ENCODE assay signal across 12 mouse cellular contexts in the genomic region with DNA sequence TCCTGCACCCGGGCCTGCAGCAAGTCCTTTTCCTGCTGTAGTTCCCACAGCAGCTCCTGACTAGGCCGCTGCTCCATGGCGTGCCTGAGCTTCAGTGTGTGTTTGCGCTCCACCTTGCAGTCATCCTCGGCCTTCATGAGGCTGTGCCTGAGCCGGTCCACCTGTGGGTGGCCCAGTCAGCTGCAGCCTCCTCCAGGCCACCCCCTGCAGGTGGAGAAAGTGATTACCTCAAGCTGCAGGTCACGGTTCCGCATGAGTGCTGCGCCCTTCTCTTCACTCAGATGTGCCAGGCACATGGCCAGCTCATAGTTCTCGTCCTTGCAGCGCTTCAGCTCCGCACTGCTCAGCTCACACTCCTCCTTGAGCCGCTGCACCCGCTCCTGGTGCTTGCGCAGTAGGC. TPM values are rescaled to one million over a fixed set of nuclear protein-coding genes. Genes with fewer than 3 reads are reported as not detected.
DNase-seq lines count a peak whose midpoint lies in the region; ATAC-seq and TF ChIP-seq lines count a peak whose summit lies in the region.
"Had no signal": no experiment of that assay in that cellular context is flagged by ENCODE, and none has a peak within 500 bp of the region (broad histone marks: within the 10 kb centered on the region; RNA-seq: fewer than 3 reads in every experiment).

No protein-coding gene starts in this region.

- no peaks in the 10 kb centered on the region for H3K36me3 ChIP-seq in liver, embryonic 14.5 days (replicated peaks; ENCODE audit: control insufficient read depth, insufficient read depth, low read depth)
- no peaks in the 10 kb centered on the region for H3K36me3 ChIP-seq in hindbrain, postnatal 0 days (ENCODE audit: insufficient read depth, low read length)
- 0 out of 2 replicates have a peak, but pooled peaks cover 2% of the 10 kb centered on the region for H3K36me3 ChIP-seq in limb, embryonic 12.5 days

- H3K9ac ChIP-seq in liver, embryonic 14.5 days (replicated peaks), result no peak overlapping the region
- no peak overlapping the region for H3K9ac ChIP-seq in hindbrain, postnatal 0 days (replicated peaks; ENCODE audit: low read length)
- 0 out of 2 replicates have a peak overlapping the region, but pooled peaks have one; percentile 12 for H3K9ac ChIP-seq in limb, embryonic 12.5 days (replicated peaks)
- H3K9ac ChIP-seq: embryonic facial prominence, embryonic 12.5 days; liver, embryonic 13.5 days; neural tube, embryonic 12.5 days had no signal

- H3K27ac ChIP-seq in liver, embryonic 14.5 days, result no peak overlapping the region
- no peak overlapping the region for H3K27ac ChIP-seq in hindbrain, postnatal 0 days
- H3K27ac ChIP-seq in limb, embryonic 12.5 days, result no peak overlapping the region
- H3K27ac ChIP-seq: embryonic facial prominence, embryonic 12.5 days; liver, embryonic 13.5 days; neural tube, embryonic 12.5 days had no signal

- no peak for ATAC-seq in liver, embryonic 14.5 days (ENCODE audit: insufficient read depth)
- ATAC-seq in hindbrain, postnatal 0 days, result no peak
- ATAC-seq in limb, embryonic 12.5 days (ENCODE audit: insufficient number of reproducible peaks, insufficient read depth, low FRiP score, low TSS enrichment, low read depth), result no peak
- no peak for ATAC-seq in granulocyte monocyte progenitor cell, adult 5-6 weeks (replicated peaks; ENCODE audit: poor library complexity, severe bottlenecking)

- H3K27me3 ChIP-seq in liver, embryonic 14.5 days (ENCODE audit: control insufficient read depth, insufficient read depth, low read length), result no peaks in the 10 kb centered on the region
- no peaks in the 10 kb centered on the region for H3K27me3 ChIP-seq in hindbrain, postnatal 0 days (ENCODE audit: insufficient read depth, low read length)
- H3K27me3 ChIP-seq in limb, embryonic 12.5 days, result no peaks in the 10 kb centered on the region
- H3K27me3 ChIP-seq: embryonic facial prominence, embryonic 12.5 days; liver, embryonic 13.5 days; neural tube, embryonic 12.5 days had no signal

- no peak overlapping the region for H3K4me3 ChIP-seq in liver, embryonic 14.5 days (ENCODE audit: insufficient read depth in 1 of 2, low read depth in 2 of 2, low read length in 2 of 2)
- H3K4me3 ChIP-seq in hindbrain, postnatal 0 days (ENCODE audit: low read length), result no peak overlapping the region
- no peak overlapping the region for H3K4me3 ChIP-seq in limb, embryonic 12.5 days (replicated peaks)
- H3K4me3 ChIP-seq: embryonic facial prominence, embryonic 12.5 days; liver, embryonic 13.5 days; neural tube, embryonic 12.5 days had no signal

- peaks cover 3 to 4% of the 10 kb centered on the region in 2 experiments; a peak in 3 of 4 replicates for H3K4me1 ChIP-seq in liver, embryonic 14.5 days (replicated peaks; ENCODE audit: control insufficient read depth in 2 of 2, insufficient read depth in 2 of 2, low read length in 1 of 2)
- H3K4me1 ChIP-seq in hindbrain, postnatal 0 days (ENCODE audit: insufficient read depth, low read length), result peaks cover 13% of the 10 kb centered on the region
- peaks cover 6% of the 10 kb centered on the region for H3K4me1 ChIP-seq in limb, embryonic 12.5 days (replicated peaks)

- TF ChIP-seq EP300 in liver, embryonic 14.5 days (IDR thresholded peaks at IDR 0.05; ENCODE audit: low read depth), result no peak

- peak; percentile 44 for TF ChIP-seq CTCF in liver, embryonic 14.5 days (IDR thresholded peaks at IDR 0.05; ENCODE audit: low read depth)
- peak; percentile 40 for TF ChIP-seq CTCF in hindbrain, postnatal 0 days (IDR thresholded peaks at IDR 0.05; ENCODE audit: low read depth)

- no peaks in the 10 kb centered on the region for H3K9me3 ChIP-seq in liver, embryonic 14.5 days (ENCODE audit: control insufficient read depth, low read length)
- no peaks in the 10 kb centered on the region for H3K9me3 ChIP-seq in hindbrain, postnatal 0 days (ENCODE audit: low read length)
- H3K9me3 ChIP-seq in limb, embryonic 12.5 days, result no peaks in the 10 kb centered on the region
- H3K9me3 ChIP-seq: embryonic facial prominence, embryonic 12.5 days; liver, embryonic 13.5 days; neural tube, embryonic 12.5 days had no signal

- peak; percentile 47 for DNase-seq in adrenal gland, postnatal 14 days
- DNase-seq in adrenal gland, postnatal 4 days (ENCODE audit: low spot score in 2 of 2), result no peak
- DNase-seq in liver, embryonic 14.5 days (ENCODE audit: low read depth in 3 of 3, low spot score in 3 of 3), result no peak
- DNase-seq in liver, result no peak
- DNase-seq in hindbrain, postnatal 0 days (ENCODE audit: low spot score), result no peak
- no peak for DNase-seq in right cerebral cortex, adult 18-20 months
- DNase-seq: liver, embryonic 13.5 days; right cerebral cortex, postnatal 4 days had no signal

- no peak overlapping the region for H3K4me2 ChIP-seq in liver, embryonic 14.5 days (ENCODE audit: low read depth)
- no peak overlapping the region for H3K4me2 ChIP-seq in hindbrain, postnatal 0 days (ENCODE audit: low read depth, low read length)
- no peak overlapping the region for H3K4me2 ChIP-seq in limb, embryonic 12.5 days
- H3K4me2 ChIP-seq: embryonic facial prominence, embryonic 12.5 days; liver, embryonic 13.5 days; neural tube, embryonic 12.5 days had no signal

- 72% methylated on average over 15 of the region's 15 CpGs for WGBS in liver, embryonic 14.5 days (ENCODE audit: insufficient replicate concordance)
- WGBS in hindbrain, postnatal 0 days, result 48% methylated on average over 15 of the region's 15 CpGs
- 58% methylated on average over 15 of the region's 15 CpGs for WGBS in limb, embryonic 12.5 days

RNA-seq across cellular contexts. Expression of a gene that starts 3.2 kb away (rescaled TPM):
- 1.2 and 1.6 TPM in 2 replicates for total RNA-seq in adrenal gland, postnatal 14 days (2021)
- 1 to 10 TPM; 1.1 to 1.2 TPM for total RNA-seq in adrenal gland, postnatal 4 days (2021)
- 6.4 and 6.8 TPM in 2 replicates for polyA plus RNA-seq in liver, embryonic 14.5 days (2012; rRNA removed)
- polyA plus RNA-seq in liver, embryonic 14.5 days (2014; fragmentation: Nextera tagmentation; extraction: Ambion mirVana), result 1.1 and 2.3 TPM in 2 replicates
- total RNA-seq in hindbrain, postnatal 0 days (2014; rRNA removed), result 2.0 and 24.2 TPM in 2 replicates
- 1.5 and 1.6 TPM in 2 replicates for polyA plus RNA-seq in hindbrain, postnatal 0 days (2015; fragmentation: Nextera tagmentation; extraction: Ambion mirVana)
- 0.50 and 0.51 TPM in 2 replicates for polyA plus RNA-seq in limb, embryonic 12.5 days (2016; fragmentation: Nextera tagmentation; extraction: Ambion mirVana)
- 42.3 and 55.8 TPM in 2 replicates for total RNA-seq in granulocyte monocyte progenitor cell, adult 5-6 weeks (2014; fragmentation: Nextera tagmentation)
- 121 and 122 TPM in 2 replicates for total RNA-seq in granulocyte monocyte progenitor cell, adult 5-6 weeks (2017)

RNA-seq across cellular contexts. Expression of a gene that starts 5.6 kb away (rescaled TPM):
- 19.0 and 19.8 TPM in 2 replicates for total RNA-seq in adrenal gland, postnatal 14 days (2021)
- total RNA-seq in adrenal gland, postnatal 4 days (2021), result 10 to 100 TPM; 17.5 to 18.6 TPM
- 7.6 and 7.8 TPM in 2 replicates for polyA plus RNA-seq in liver, embryonic 14.5 days (2012; rRNA removed)
- 7.0 and 8.4 TPM in 2 replicates for polyA plus RNA-seq in liver, embryonic 14.5 days (2014; fragmentation: Nextera tagmentation; extraction: Ambion mirVana)
- 38.2 and 38.5 TPM in 2 replicates for total RNA-seq in hindbrain, postnatal 0 days (2014; rRNA removed)
- 25.6 and 28.2 TPM in 2 replicates for polyA plus RNA-seq in hindbrain, postnatal 0 days (2015; fragmentation: Nextera tagmentation; extraction: Ambion mirVana)
- 32.2 and 32.5 TPM in 2 replicates for polyA plus RNA-seq in limb, embryonic 12.5 days (2016; fragmentation: Nextera tagmentation; extraction: Ambion mirVana)
- 9.5 and 10.4 TPM in 2 replicates for total RNA-seq in granulocyte monocyte progenitor cell, adult 5-6 weeks (2014; fragmentation: Nextera tagmentation)
- total RNA-seq in granulocyte monocyte progenitor cell, adult 5-6 weeks (2017), result 5.9 and 7.6 TPM in 2 replicates

RNA-seq across cellular contexts. Expression of a gene that starts 23.0 kb away (rescaled TPM):
- 26.9 and 33.7 TPM in 2 replicates for total RNA-seq in adrenal gland, postnatal 14 days (2021)
- total RNA-seq in adrenal gland, postnatal 4 days (2021), result 10 to 100 TPM; 57.3 to 58.7 TPM
- polyA plus RNA-seq in liver, embryonic 14.5 days (2012; rRNA removed), result 10.7 and 11.0 TPM in 2 replicates
- 6.3 and 6.6 TPM in 2 replicates for polyA plus RNA-seq in liver, embryonic 14.5 days (2014; fragmentation: Nextera tagmentation; extraction: Ambion mirVana)
- total RNA-seq in hindbrain, postnatal 0 days (2014; rRNA removed), result 44.7 and 56.4 TPM in 2 replicates
- polyA plus RNA-seq in hindbrain, postnatal 0 days (2015; fragmentation: Nextera tagmentation; extraction: Ambion mirVana), result 25.6 and 26.1 TPM in 2 replicates
- 36.7 and 39.4 TPM in 2 replicates for polyA plus RNA-seq in limb, embryonic 12.5 days (2016; fragmentation: Nextera tagmentation; extraction: Ambion mirVana)
- 23.4 and 56.4 TPM in 2 replicates for total RNA-seq in granulocyte monocyte progenitor cell, adult 5-6 weeks (2014; fragmentation: Nextera tagmentation)
- total RNA-seq in granulocyte monocyte progenitor cell, adult 5-6 weeks (2017), result 25.9 and 46.0 TPM in 2 replicates

RNA-seq across cellular contexts. Expression of a gene that starts 31.6 kb away (rescaled TPM):
- 83.5 and 94.9 TPM in 2 replicates for total RNA-seq in adrenal gland, postnatal 14 days (2021)
- total RNA-seq in adrenal gland, postnatal 4 days (2021), result 10 to 100 TPM; 88.3 to 93.8 TPM
- polyA plus RNA-seq in liver, embryonic 14.5 days (2012; rRNA removed), result 26.3 and 35.3 TPM in 2 replicates
- 36.0 and 41.6 TPM in 2 replicates for polyA plus RNA-seq in liver, embryonic 14.5 days (2014; fragmentation: Nextera tagmentation; extraction: Ambion mirVana)
- 115 and 135 TPM in 2 replicates for total RNA-seq in hindbrain, postnatal 0 days (2014; rRNA removed)
- polyA plus RNA-seq in hindbrain, postnatal 0 days (2015; fragmentation: Nextera tagmentation; extraction: Ambion mirVana), result 133 and 138 TPM in 2 replicates
- polyA plus RNA-seq in limb, embryonic 12.5 days (2016; fragmentation: Nextera tagmentation; extraction: Ambion mirVana), result 170 TPM in 2 replicates
- 48.3 and 61.2 TPM in 2 replicates for total RNA-seq in granulocyte monocyte progenitor cell, adult 5-6 weeks (2014; fragmentation: Nextera tagmentation)
- total RNA-seq in granulocyte monocyte progenitor cell, adult 5-6 weeks (2017), result 42.2 and 42.5 TPM in 2 replicates

RNA-seq across cellular contexts. Expression of a gene that starts 31.7 kb away (rescaled TPM):
- 122 TPM in 2 replicates for total RNA-seq in adrenal gland, postnatal 14 days (2021)
- total RNA-seq in adrenal gland, postnatal 4 days (2021), result 100 to 1,000 TPM; 145 TPM
- polyA plus RNA-seq in liver, embryonic 14.5 days (2012; rRNA removed), result 32.5 and 41.8 TPM in 2 replicates
- 45.5 and 50.1 TPM in 2 replicates for polyA plus RNA-seq in liver, embryonic 14.5 days (2014; fragmentation: Nextera tagmentation; extraction: Ambion mirVana)
- 58.7 and 68.5 TPM in 2 replicates for total RNA-seq in hindbrain, postnatal 0 days (2014; rRNA removed)
- polyA plus RNA-seq in hindbrain, postnatal 0 days (2015; fragmentation: Nextera tagmentation; extraction: Ambion mirVana), result 94.9 and 95.8 TPM in 2 replicates
- polyA plus RNA-seq in limb, embryonic 12.5 days (2016; fragmentation: Nextera tagmentation; extraction: Ambion mirVana), result 116 TPM in 2 replicates
- total RNA-seq in granulocyte monocyte progenitor cell, adult 5-6 weeks (2014; fragmentation: Nextera tagmentation), result 43.7 and 49.2 TPM in 2 replicates
- 60.0 and 79.2 TPM in 2 replicates for total RNA-seq in granulocyte monocyte progenitor cell, adult 5-6 weeks (2017)
